Mouse (Mus musculus) intestine, embryonic 14.5 days (tissue): ENCODE measurements around the gene Muc3. TPM values are rescaled to one million over a fixed set of nuclear protein-coding genes. Genes with fewer than 3 reads are reported as not detected.

Source experiments
- ATAC-seq: fragments of 200-750 bp; cut with Nextera tagmentation; replicated peaks from 2 replicates; pipeline ENCODE4 v1.8.0; 2017; ENCODE audit warnings: low read depth, moderate number of reproducible peaks, moderate TSS enrichment, moderate library complexity; ENCODE audit not compliant: low FRiP score, low TSS enrichment
- DNase-seq: peaks from one replicate; pipeline ENCODE4 v3.0.0-alpha.2; 2018; ENCODE audit warnings: low spot score
- H3K27ac ChIP-seq: fragments of 300-500 bp; sonication (generic); 2 replicates; pipeline ENCODE4 v1.5.1; 2014; ENCODE audit warnings: low read depth, mild to moderate bottlenecking, control low read depth
- H3K27me3 ChIP-seq: fragments of 300-500 bp; sonication (generic); replicated peaks from 2 replicates; pipeline ENCODE4 v1.6.1; 2014; ENCODE audit warnings: low read length, control low read depth; ENCODE audit not compliant: control insufficient read depth, insufficient read depth
- H3K36me3 ChIP-seq: fragments of 300-500 bp; sonication (generic); 2 replicates; pipeline ENCODE4 v1.6.1; 2014; ENCODE audit warnings: low read length, control low read depth; ENCODE audit not compliant: control insufficient read depth, insufficient read depth
- H3K4me1 ChIP-seq: fragments of 300-500 bp; sonication (generic); replicated peaks from 2 replicates; pipeline ENCODE4 v1.6.1; 2014; ENCODE audit warnings: low read length, control low read depth, mixed read lengths; ENCODE audit not compliant: control insufficient read depth, insufficient read depth
- H3K4me2 ChIP-seq: fragments of 300-500 bp; sonication (generic); 2 replicates; pipeline ENCODE4 v1.6.1; 2014; ENCODE audit warnings: low read length
- H3K4me3 ChIP-seq: fragments of 300-500 bp; sonication (generic); 2 replicates; pipeline ENCODE4 v1.5.1; 2014; ENCODE audit warnings: low read depth, low read length, control low read depth, mixed read lengths
- H3K9ac ChIP-seq: fragments of 300-500 bp; sonication (generic); 2 replicates; pipeline ENCODE4 v1.6.1; 2014; ENCODE audit warnings: mild to moderate bottlenecking, low read length
- H3K9me3 ChIP-seq: fragments of 300-500 bp; sonication (generic); 2 replicates; pipeline ENCODE4 v1.6.1; 2016; ENCODE audit warnings: low read length, control low read depth; ENCODE audit not compliant: control insufficient read depth
- WGBS: fragments of 180-500 bp; shearing (Covaris S2); extraction: QIAGEN DNeasy Blood & Tissue Kit; methylation state at CpG from one replicate; pipeline ENCODE4 v1.1.7; 2014; 5-methylcytosine and 5-hydroxymethylcytosine counted together
- polyA plus RNA-seq: library from polyadenylated mRNA; unstranded; fragments of >200 nt; fragmentation: Nextera tagmentation; extraction: Ambion mirVana; gene quantifications from 2 replicates; pipeline ENCODE4 v1.2.1, GENCODE M21; 2014

Gene Muc3
- polyA plus RNA-seq, 1 experiment from 2014 or later, result 1.3 TPM

- Histone ChIP-seq H3K4me3 (no peak overlapping the region), H3K27me3 (no peaks in the 10 kb centered on the region), H3K4me2 (no peak overlapping the region), H3K9me3 (no peaks in the 10 kb centered on the region), H3K9ac (no peak overlapping the region), H3K4me1 (peaks cover 5% of the 10 kb centered on the region; the same call in 1 of the 2 replicates), H3K36me3 (no peaks in the 10 kb centered on the region), H3K27ac (no peak overlapping the region)
- DNase-seq (no peak), ATAC-seq (no peak)
- WGBS, result 85% methylated on average over 10 of the region's 10 CpGs
These were observed 54.0 kb downstream of the Muc3 start for GRCm38 (mm10) chr5:137095135-137095534.

- Histone ChIP-seq H3K9ac (no peak overlapping the region), H3K4me2 (no peak overlapping the region), H3K27ac (no peak overlapping the region), H3K4me1 (peaks cover 5% of the 10 kb centered on the region; the same call in 1 of the 2 replicates), H3K27me3 (no peaks in the 10 kb centered on the region), H3K4me3 (no peak overlapping the region), H3K36me3 (no peaks in the 10 kb centered on the region), H3K9me3 (no peaks in the 10 kb centered on the region)
- ATAC-seq (no peak), DNase-seq (no peak)
- WGBS, result 66% methylated on average over 9 of the region's 9 CpGs
These were observed 55.4 kb downstream of the Muc3 start for GRCm38 (mm10) chr5:137093720-137094119.

- 60% methylated on average over 6 of the region's 6 CpGs for WGBS
- H3K27ac ChIP-seq, result no peak overlapping the region
- no peak for ATAC-seq
These were observed 57.6 kb downstream of the Muc3 start for GRCm38 (mm10) chr5:137091560-137091959.

GRCm38 (mm10) chr5:137090870-137091269, 58.3 kb downstream of the Muc3 start:
- Histone ChIP-seq H3K27me3 (no peaks in the 10 kb centered on the region), H3K9me3 (no peaks in the 10 kb centered on the region), H3K4me2 (no peak overlapping the region), H3K4me3 (no peak overlapping the region), H3K27ac (no peak overlapping the region), H3K36me3 (no peaks in the 10 kb centered on the region), H3K9ac (no peak overlapping the region), H3K4me1 (peaks cover 4% of the 10 kb centered on the region; the same call in 1 of the 2 replicates)
- DNase-seq (no peak), ATAC-seq (no peak)
- WGBS, result 69% methylated on average over 10 of the region's 10 CpGs

More at GRCm38 (mm10) chr5:137091560-137091959, 57.6 kb downstream of the Muc3 start:
- no peaks in the 10 kb centered on the region for H3K9me3 ChIP-seq
- no peak for DNase-seq
- H3K36me3 ChIP-seq, result no peaks in the 10 kb centered on the region
- H3K4me1 ChIP-seq, result peaks cover 5% of the 10 kb centered on the region; the same call in 1 of the 2 replicates
- no peak overlapping the region for H3K4me2 ChIP-seq
- H3K4me3 ChIP-seq, result no peak overlapping the region
- H3K27me3 ChIP-seq, result no peaks in the 10 kb centered on the region
- H3K9ac ChIP-seq, result no peak overlapping the region

- H3K4me3 ChIP-seq, result no peak overlapping the region
- H3K4me2 ChIP-seq, result no peak overlapping the region
- no peak for DNase-seq
- H3K36me3 ChIP-seq, result no peaks in the 10 kb centered on the region
- no peak for ATAC-seq
- WGBS, result 85% methylated on average over 8 of the region's 8 CpGs
- H3K9ac ChIP-seq, result no peak overlapping the region
- H3K4me1 ChIP-seq, result no peaks in the 10 kb centered on the region
- no peaks in the 10 kb centered on the region for H3K27me3 ChIP-seq
- no peak overlapping the region for H3K27ac ChIP-seq
- H3K9me3 ChIP-seq, result no peaks in the 10 kb centered on the region
These were observed 61.7 kb downstream of the Muc3 start for GRCm38 (mm10) chr5:137087410-137087809.

- Histone ChIP-seq H3K4me3 (no peak overlapping the region), H3K4me1 (no peaks in the 10 kb centered on the region), H3K9me3 (no peaks in the 10 kb centered on the region), H3K27me3 (no peaks in the 10 kb centered on the region), H3K4me2 (no peak overlapping the region), H3K36me3 (no peaks in the 10 kb centered on the region), H3K9ac (no peak overlapping the region), H3K27ac (no peak overlapping the region)
- ATAC-seq (no peak), DNase-seq (no peak)
- WGBS, result 88% methylated on average over 3 of the region's 3 CpGs
These were observed 63.4 kb downstream of the Muc3 start for GRCm38 (mm10) chr5:137085731-137086130.

GRCm38 (mm10) chr5:137085021-137085420, 64.1 kb downstream of the Muc3 start:
- H3K4me1 ChIP-seq, result 0 out of 2 replicates have a peak, but pooled peaks cover 2% of the 10 kb centered on the region
- H3K9me3 ChIP-seq, result no peaks in the 10 kb centered on the region
- 76% methylated on average over 6 of the region's 6 CpGs for WGBS
- no peak overlapping the region for H3K4me2 ChIP-seq
- no peak overlapping the region for H3K9ac ChIP-seq
- no peaks in the 10 kb centered on the region for H3K27me3 ChIP-seq
- H3K27ac ChIP-seq, result no peak overlapping the region
- DNase-seq (no peak), ATAC-seq (no peak)
- H3K36me3 ChIP-seq, result no peaks in the 10 kb centered on the region
- no peak overlapping the region for H3K4me3 ChIP-seq

Other genes starting within 250 kb of the Muc3 start
- gene Ift22, start 241.2 kb downstream of the Muc3 start, polyA plus RNA-seq, result 59.4 and 71.7 TPM in 2 replicates
- 309 and 315 TPM in 2 replicates for gene Fis1, start 196.0 kb downstream of the Muc3 start, polyA plus RNA-seq
- 12.7 and 18.4 TPM in 2 replicates for gene Cldn15, start 182.7 kb downstream of the Muc3 start, polyA plus RNA-seq
- gene Plod3, start 162.3 kb downstream of the Muc3 start, polyA plus RNA-seq, result 42.0 and 44.1 TPM in 2 replicates
- 102 and 104 TPM in 2 replicates for gene Znhit1, start 161.3 kb downstream of the Muc3 start, polyA plus RNA-seq
- 0.36 and 0.53 TPM in 2 replicates for gene Vgf, start 122.9 kb downstream of the Muc3 start, polyA plus RNA-seq
- 188 and 189 TPM in 2 replicates for gene Ap1s1, start 103.2 kb downstream of the Muc3 start, polyA plus RNA-seq
- gene Serpine1, start 77.1 kb downstream of the Muc3 start, polyA plus RNA-seq, result 0.34 and 0.36 TPM in 2 replicates
- gene Trim56, start 33.1 kb downstream of the Muc3 start, polyA plus RNA-seq, result 8.5 and 9.7 TPM in 2 replicates
- gene Muc3a, start 63.1 kb upstream of the Muc3 start, polyA plus RNA-seq, result 2.2 and 2.4 TPM in 2 replicates
- gene Ache, start 138.2 kb upstream of the Muc3 start, polyA plus RNA-seq, result 11.7 and 13.6 TPM in 2 replicates
- 8.9 and 10.6 TPM in 2 replicates for gene Ufsp1, start 145.3 kb upstream of the Muc3 start, polyA plus RNA-seq
- 118 and 122 TPM in 2 replicates for gene Srrt, start 158.4 kb upstream of the Muc3 start, polyA plus RNA-seq
- gene Trip6, start 165.1 kb upstream of the Muc3 start, polyA plus RNA-seq, result 73.3 and 77.7 TPM in 2 replicates
- gene Slc12a9, start 184.3 kb upstream of the Muc3 start, polyA plus RNA-seq, result 7.9 and 9.5 TPM in 2 replicates
- 48.2 and 51.3 TPM in 2 replicates for gene Ephb4, start 200.8 kb upstream of the Muc3 start, polyA plus RNA-seq